Comparison of ENCODE assay signal across 12 mouse cellular contexts in genomic region chr17:47689894-47690293, GRCm38 (mm10). TPM values are rescaled to one million over a fixed set of nuclear protein-coding genes. Genes with fewer than 3 reads are reported as not detected.
A peak's percentile ranks its signal among the peaks of the same experiment; 100 is the strongest.
DNase-seq lines count a peak whose midpoint lies in the region; ATAC-seq and TF ChIP-seq lines count a peak whose summit lies in the region.
"Had no signal": no experiment of that assay in that cellular context is flagged by ENCODE, and none has a peak within 500 bp of the region (broad histone marks: within the 10 kb centered on the region; RNA-seq: fewer than 3 reads in every experiment).

No protein-coding gene starts in this region.

- no peak for ATAC-seq in heart, postnatal 0 days (ENCODE audit: insufficient read depth, low read depth)
- no peak for ATAC-seq in forebrain, embryonic 13.5 days
- ATAC-seq in liver, postnatal 0 days: no peak

- H3K36me3 ChIP-seq in heart, postnatal 0 days (replicated peaks; ENCODE audit: control insufficient read depth, insufficient read depth, low read length): peaks cover 16% of the 10 kb centered on the region
- H3K36me3 ChIP-seq in embryonic facial prominence, embryonic 10.5 days (replicated peaks): peaks cover 16% of the 10 kb centered on the region
- H3K36me3 ChIP-seq in forebrain, embryonic 13.5 days (ENCODE audit: poor library complexity, severe bottlenecking): peaks cover 12% of the 10 kb centered on the region; the same call in 1 of the 2 replicates
- H3K36me3 ChIP-seq in liver, postnatal 0 days (replicated peaks; ENCODE audit: insufficient read depth, low read length): 0 out of 2 replicates have a peak, but pooled peaks cover 12% of the 10 kb centered on the region

- no peak for TF ChIP-seq EP300 in heart, postnatal 0 days (IDR thresholded peaks at IDR 0.05; ENCODE audit: low read depth)
- TF ChIP-seq EP300 in liver, postnatal 0 days (IDR thresholded peaks at IDR 0.05; ENCODE audit: low read depth): no peak

- H3K27me3 ChIP-seq in heart, postnatal 0 days (ENCODE audit: control insufficient read depth, insufficient read depth, low read length): no peaks in the 10 kb centered on the region
- peaks cover 46% of the 10 kb centered on the region for H3K27me3 ChIP-seq in embryonic facial prominence, embryonic 10.5 days (replicated peaks; ENCODE audit: low read depth, poor library complexity, severe bottlenecking)
- H3K27me3 ChIP-seq in forebrain, embryonic 13.5 days: peaks cover 14% of the 10 kb centered on the region
- H3K27me3 ChIP-seq in liver, postnatal 0 days (ENCODE audit: insufficient read depth, low read length): 0 out of 2 replicates have a peak, but pooled peaks cover 2% of the 10 kb centered on the region

- intact Hi-C loops in heart, postnatal 10 days (cut with DNase I): loop anchor here (5.0 kb wide), 1 partner anchor 178 kb away; no protein-coding TSS in a partner anchor

- WGBS in heart, postnatal 0 days: 84% methylated on average over 7 of the region's 8 CpGs
- 79% methylated on average over 8 of the region's 8 CpGs for WGBS in embryonic facial prominence, embryonic 10.5 days
- 79% methylated on average over 8 of the region's 8 CpGs for WGBS in forebrain, embryonic 13.5 days
- 94% methylated on average over 7 of the region's 8 CpGs for WGBS in liver, postnatal 0 days (ENCODE audit: insufficient replicate concordance)

- no peak overlapping the region for H3K27ac ChIP-seq in heart, postnatal 0 days (ENCODE audit: low read depth)
- H3K27ac ChIP-seq in embryonic facial prominence, embryonic 10.5 days (replicated peaks): no peak overlapping the region
- no peak overlapping the region for H3K27ac ChIP-seq in forebrain, embryonic 13.5 days
- no peak overlapping the region for H3K27ac ChIP-seq in liver, postnatal 0 days (ENCODE audit: low read depth)

- H3K9ac ChIP-seq in heart, postnatal 0 days (replicated peaks; ENCODE audit: low read depth, low read length): 0 out of 2 replicates have a peak overlapping the region, but pooled peaks have one; percentile 4
- peak overlapping the region; percentile 84; the same call in 1 of the 2 replicates for H3K9ac ChIP-seq in forebrain, embryonic 13.5 days
- no peak overlapping the region for H3K9ac ChIP-seq in liver, postnatal 0 days (replicated peaks)

- H3K9me3 ChIP-seq in heart, postnatal 0 days (replicated peaks; ENCODE audit: control insufficient read depth, low read length): no peaks in the 10 kb centered on the region
- H3K9me3 ChIP-seq in embryonic facial prominence, embryonic 10.5 days: no peaks in the 10 kb centered on the region
- H3K9me3 ChIP-seq in forebrain, embryonic 13.5 days (replicated peaks): no peaks in the 10 kb centered on the region
- H3K9me3 ChIP-seq in liver, postnatal 0 days (ENCODE audit: low read length): no peaks in the 10 kb centered on the region

- DNase-seq in heart, postnatal 0 days (ENCODE audit: low spot score): no peak
- no peak for DNase-seq in heart, postnatal 10 days
- no peak for DNase-seq in embryonic facial prominence, embryonic 10.5 days (ENCODE audit: low spot score)
- no peak for DNase-seq in liver, postnatal 0 days
- no peak for DNase-seq in spleen, adult 18-20 months
- no peak for DNase-seq in gastrocnemius, postnatal 25 days
- DNase-seq in urinary bladder, postnatal 36 days (ENCODE audit: low spot score in 2 of 2): no peak
- DNase-seq: cerebellum, adult 18-20 months; thymus, postnatal 4 days had no signal

- no peak overlapping the region for H3K4me3 ChIP-seq in heart, postnatal 0 days (ENCODE audit: low read depth, low read length)
- peak overlapping the region; percentile 76 for H3K4me3 ChIP-seq in embryonic facial prominence, embryonic 10.5 days
- peak overlapping the region; percentile 82; the same call in 1 of the 2 replicates for H3K4me3 ChIP-seq in forebrain, embryonic 13.5 days
- H3K4me3 ChIP-seq in liver, postnatal 0 days (ENCODE audit: low read depth, low read length): no peak overlapping the region

- peaks cover 11% of the 10 kb centered on the region; the same call in 1 of the 2 replicates for H3K4me1 ChIP-seq in heart, postnatal 0 days (ENCODE audit: control insufficient read depth, insufficient read depth)
- H3K4me1 ChIP-seq in embryonic facial prominence, embryonic 10.5 days: peaks cover 44% of the 10 kb centered on the region
- H3K4me1 ChIP-seq in forebrain, embryonic 13.5 days: peaks cover 35% of the 10 kb centered on the region
- H3K4me1 ChIP-seq in liver, postnatal 0 days (ENCODE audit: insufficient read depth): peaks cover 19% of the 10 kb centered on the region

- no peak for TF ChIP-seq CTCF in heart, postnatal 0 days (IDR thresholded peaks at IDR 0.05; ENCODE audit: low read depth)
- no peak for TF ChIP-seq CTCF in liver, postnatal 0 days (IDR thresholded peaks at IDR 0.05; ENCODE audit: low read depth)

- no peak overlapping the region for H3K4me2 ChIP-seq in heart, postnatal 0 days (ENCODE audit: low read depth, low read length)
- H3K4me2 ChIP-seq in forebrain, embryonic 13.5 days: peak overlapping the region; percentile 94
- H3K4me2 ChIP-seq in liver, postnatal 0 days (ENCODE audit: low read depth, low read length): 0 out of 2 replicates have a peak overlapping the region, but pooled peaks have one; percentile 100

RNA-seq across cellular contexts. Expression of gene Frs3, which starts 1.1 kb away (rescaled TPM):
- total RNA-seq in heart, postnatal 0 days (2014; rRNA removed; ENCODE audit: low replicate concordance): 6.1 and 18.9 TPM in 2 replicates
- polyA plus RNA-seq in heart, postnatal 0 days (2015; fragmentation: Nextera tagmentation; extraction: Ambion mirVana): 3.7 and 4.2 TPM in 2 replicates
- total RNA-seq in heart, postnatal 10 days (2021): 1 to 10 TPM; 4.0 to 5.1 TPM
- polyA plus RNA-seq in embryonic facial prominence, embryonic 10.5 days (2016; fragmentation: Nextera tagmentation; extraction: Ambion mirVana): 7.3 and 8.3 TPM in 2 replicates
- 11.6 and 11.8 TPM in 2 replicates for polyA plus RNA-seq in forebrain, embryonic 13.5 days (2015; fragmentation: Nextera tagmentation; extraction: Ambion mirVana)
- 0.96 and 2.1 TPM in 2 replicates for polyA plus RNA-seq in liver, postnatal 0 days (2015; fragmentation: Nextera tagmentation; extraction: Ambion mirVana)
- total RNA-seq in gastrocnemius, postnatal 25 days (2021): 1 to 10 TPM; 3.9 to 4.0 TPM

RNA-seq across cellular contexts. Expression of gene Tomm6, which starts 1.7 kb away (rescaled TPM):
- total RNA-seq in heart, postnatal 0 days (2014; rRNA removed; ENCODE audit: low replicate concordance): 141 and 171 TPM in 2 replicates
- 334 and 345 TPM in 2 replicates for polyA plus RNA-seq in heart, postnatal 0 days (2015; fragmentation: Nextera tagmentation; extraction: Ambion mirVana)
- total RNA-seq in heart, postnatal 10 days (2021): 100 to 1,000 TPM; 150 to 154 TPM
- polyA plus RNA-seq in embryonic facial prominence, embryonic 10.5 days (2016; fragmentation: Nextera tagmentation; extraction: Ambion mirVana): 378 and 379 TPM in 2 replicates
- polyA plus RNA-seq in forebrain, embryonic 13.5 days (2015; fragmentation: Nextera tagmentation; extraction: Ambion mirVana): 295 and 350 TPM in 2 replicates
- 268 and 275 TPM in 2 replicates for polyA plus RNA-seq in liver, postnatal 0 days (2015; fragmentation: Nextera tagmentation; extraction: Ambion mirVana)
- total RNA-seq in gastrocnemius, postnatal 25 days (2021): 100 to 1,000 TPM; 120 to 121 TPM

RNA-seq across cellular contexts. Expression of gene Gm21981, which starts 4.4 kb away (rescaled TPM):
- 0.12 TPM in 1 of 2 replicates, not detected in the other for total RNA-seq in heart, postnatal 0 days (2014; rRNA removed; ENCODE audit: low replicate concordance)
- polyA plus RNA-seq in heart, postnatal 0 days (2015; fragmentation: Nextera tagmentation; extraction: Ambion mirVana): 0.19 and 0.22 TPM in 2 replicates
- 1 to 10 TPM in 1 of 2 experiments, under 1 TPM in 1; 0.15 to 1.2 TPM for total RNA-seq in heart, postnatal 10 days (2021)
- polyA plus RNA-seq in embryonic facial prominence, embryonic 10.5 days (2016; fragmentation: Nextera tagmentation; extraction: Ambion mirVana): 0.21 and 0.24 TPM in 2 replicates
- polyA plus RNA-seq in forebrain, embryonic 13.5 days (2015; fragmentation: Nextera tagmentation; extraction: Ambion mirVana): 0.21 and 0.54 TPM in 2 replicates
- polyA plus RNA-seq in liver, postnatal 0 days (2015; fragmentation: Nextera tagmentation; extraction: Ambion mirVana): 0.13 TPM in 1 of 2 replicates, not detected in the other
- total RNA-seq in gastrocnemius, postnatal 25 days (2021): under 1 TPM; 0.61 to 0.70 TPM

RNA-seq across cellular contexts. Expression of gene Prickle4, which starts 4.6 kb away (rescaled TPM):
- 9.9 TPM in 1 of 2 replicates, not detected in the other for total RNA-seq in heart, postnatal 0 days (2014; rRNA removed; ENCODE audit: low replicate concordance)
- 0.36 and 0.93 TPM in 2 replicates for polyA plus RNA-seq in heart, postnatal 0 days (2015; fragmentation: Nextera tagmentation; extraction: Ambion mirVana)
- total RNA-seq in heart, postnatal 10 days (2021): 1 to 10 TPM; 2.8 to 3.5 TPM
- 0.35 TPM in 1 of 2 replicates, not detected in the other for polyA plus RNA-seq in embryonic facial prominence, embryonic 10.5 days (2016; fragmentation: Nextera tagmentation; extraction: Ambion mirVana)
- not detected in 2 replicates for polyA plus RNA-seq in forebrain, embryonic 13.5 days (2015; fragmentation: Nextera tagmentation; extraction: Ambion mirVana)
- polyA plus RNA-seq in liver, postnatal 0 days (2015; fragmentation: Nextera tagmentation; extraction: Ambion mirVana): 0.25 TPM in 1 of 2 replicates, not detected in the other
- total RNA-seq in gastrocnemius, postnatal 25 days (2021): 1 to 10 TPM; 1.3 to 2.6 TPM

RNA-seq across cellular contexts. Expression of gene Pgc, which starts 36.7 kb away (rescaled TPM):
- total RNA-seq in heart, postnatal 0 days (2014; rRNA removed; ENCODE audit: low replicate concordance): 0.35 TPM in 1 of 2 replicates, not detected in the other
- polyA plus RNA-seq in heart, postnatal 0 days (2015; fragmentation: Nextera tagmentation; extraction: Ambion mirVana): not detected in 2 replicates
- not detected for total RNA-seq in heart, postnatal 10 days (2021)
- polyA plus RNA-seq in embryonic facial prominence, embryonic 10.5 days (2016; fragmentation: Nextera tagmentation; extraction: Ambion mirVana): 0.10 TPM in 1 of 2 replicates, not detected in the other
- not detected in 2 replicates for polyA plus RNA-seq in forebrain, embryonic 13.5 days (2015; fragmentation: Nextera tagmentation; extraction: Ambion mirVana)
- polyA plus RNA-seq in liver, postnatal 0 days (2015; fragmentation: Nextera tagmentation; extraction: Ambion mirVana): 0.07 and 0.15 TPM in 2 replicates
- total RNA-seq in gastrocnemius, postnatal 25 days (2021): not detected
- total RNA-seq: left cerebral cortex, adult 8-10 months had no signal
- polyA plus RNA-seq: frontal cortex, adult 2 months had no signal

Comparison
In these comparisons a context has a peak if more than half of its experiments do, and no peak if none do; other contexts are left out.
1. H3K4me3 ChIP-seq: peak in embryonic facial prominence, embryonic 10.5 days (single experiment) and forebrain, embryonic 13.5 days (single experiment); none in heart, postnatal 0 days (single experiment) and liver, postnatal 0 days (single experiment).